Mouse (Mus musculus) thymus, adult 2 months (tissue): ENCODE results near the gene Cpsf6. TPM values are rescaled to one million over a fixed set of nuclear protein-coding genes. Genes with fewer than 3 reads are reported as not detected.

Source experiments
- DNase-seq: peaks from one replicate; pipeline ENCODE4 v3.0.0; 2021
- H3K27ac ChIP-seq: fragments of 200-500 bp; 2 replicates; pipeline ENCODE4 v1.5.1; 2012; ENCODE audit warnings: low read length, control low read depth; ENCODE audit not compliant: control insufficient read depth, insufficient read depth
- H3K27me3 ChIP-seq: fragments of 200-500 bp; 2 replicates; pipeline ENCODE4 v1.6.1; 2012; ENCODE audit warnings: mild to moderate bottlenecking, low read length, moderate library complexity, mixed read lengths; ENCODE audit not compliant: control insufficient read depth, insufficient read depth
- H3K36me3 ChIP-seq: fragments of 200-500 bp; 2 replicates; pipeline ENCODE4 v1.6.1; 2012; ENCODE audit warnings: mild to moderate bottlenecking, low read length, moderate library complexity; ENCODE audit not compliant: control insufficient read depth, insufficient read depth
- H3K4me1 ChIP-seq: fragments of 200-500 bp; replicated peaks from 2 replicates; pipeline ENCODE4 v1.6.1; 2012; ENCODE audit warnings: low read length; ENCODE audit not compliant: control insufficient read depth, insufficient read depth
- H3K4me3 ChIP-seq: fragments of 200-500 bp; 2 replicates; pipeline ENCODE4 v1.5.1; 2012; ENCODE audit warnings: mild to moderate bottlenecking, low read length, control low read depth, moderate library complexity; ENCODE audit not compliant: control insufficient read depth, insufficient read depth
- CTCF ChIP-seq: fragments of 200-500 bp; IDR thresholded peaks from 2 replicates; pipeline ENCODE4 v1.5.1; 2012; ENCODE audit warnings: mild to moderate bottlenecking, control low read depth, low read length, moderate library complexity, borderline replicate concordance; ENCODE audit not compliant: control insufficient read depth, poor library complexity, insufficient read depth; ENCODE audit errors: extremely low read depth
- POLR2A ChIP-seq: fragments of 200-500 bp; IDR thresholded peaks from 2 replicates; pipeline ENCODE4 v1.6.1; 2012; ENCODE audit warnings: mild to moderate bottlenecking, low read length, control low read depth, moderate library complexity; ENCODE audit not compliant: control insufficient read depth, poor library complexity, insufficient read depth; ENCODE audit errors: extremely low read depth
- WGBS: fragments of 180-500 bp; shearing (Covaris S2); methylation state at CpG from one replicate; pipeline ENCODE4 v1.1.7; 2018; 5-methylcytosine and 5-hydroxymethylcytosine counted together
- polyA plus RNA-seq: library from polyadenylated mRNA; depleted of rRNA; stranded (reverse); fragments of >200 nt; gene quantifications from 2 replicates; pipeline ENCODE4 v1.2.3, GENCODE M21; 2012

The Cpsf6 gene
- polyA plus RNA-seq, 1 experiment: 171 TPM

DNA sequence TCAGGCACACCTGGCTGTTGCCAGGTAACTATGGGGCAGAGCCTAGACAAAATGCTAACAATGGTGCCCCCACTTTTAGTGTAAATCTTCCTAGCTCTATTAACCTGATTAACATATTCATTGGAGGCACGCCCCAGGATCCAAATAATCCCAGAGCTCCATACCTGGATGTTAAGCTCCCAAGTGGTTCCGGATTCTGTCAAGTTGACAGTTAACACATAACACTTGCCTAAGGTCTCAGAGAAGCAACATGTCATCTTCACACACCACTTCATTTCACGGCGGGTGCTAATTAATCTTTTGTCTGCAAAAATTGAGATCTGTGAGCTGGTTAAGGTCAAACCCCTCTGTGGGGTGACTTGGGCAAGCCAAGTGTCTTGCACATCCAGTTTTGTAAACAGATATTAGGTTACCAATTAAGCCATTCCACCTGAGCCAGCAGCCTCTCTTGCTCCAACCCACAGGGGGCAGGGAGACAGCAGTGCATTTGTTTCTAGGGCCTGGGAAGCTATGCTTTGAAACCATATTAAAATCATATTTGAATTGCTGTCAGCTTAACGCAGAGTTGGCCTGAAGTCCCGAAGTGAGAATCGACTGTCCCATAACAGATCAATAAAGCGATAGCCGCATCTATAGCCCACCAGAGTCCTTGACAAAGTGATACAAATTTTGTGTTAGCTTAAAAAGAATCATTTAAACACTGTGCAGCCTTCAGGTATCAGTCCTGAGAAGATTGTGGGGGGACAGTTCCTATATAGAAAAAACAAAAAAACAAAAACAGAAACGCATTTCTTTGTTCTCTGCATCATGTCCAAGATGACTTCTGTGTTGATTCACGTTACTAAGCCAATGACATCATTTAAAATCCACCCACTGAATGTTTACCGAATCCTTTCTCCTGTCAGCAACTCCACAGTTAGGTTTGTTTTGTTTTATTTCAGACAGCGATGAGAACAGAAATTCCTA is 34.0 kb upstream of the Cpsf6 start:
- no peaks in the 10 kb centered on the region for H3K27me3 ChIP-seq
- no peak overlapping the region for H3K4me3 ChIP-seq
- no peaks in the 10 kb centered on the region for H3K36me3 ChIP-seq
- TF ChIP-seq CTCF: no peak
- no peak for TF ChIP-seq POLR2A
- H3K4me1 ChIP-seq: peaks cover 16% of the 10 kb centered on the region
- no peak for DNase-seq
- 94% methylated on average over 13 of the region's 13 CpGs for WGBS
- H3K27ac ChIP-seq: no peak overlapping the region

DNA sequence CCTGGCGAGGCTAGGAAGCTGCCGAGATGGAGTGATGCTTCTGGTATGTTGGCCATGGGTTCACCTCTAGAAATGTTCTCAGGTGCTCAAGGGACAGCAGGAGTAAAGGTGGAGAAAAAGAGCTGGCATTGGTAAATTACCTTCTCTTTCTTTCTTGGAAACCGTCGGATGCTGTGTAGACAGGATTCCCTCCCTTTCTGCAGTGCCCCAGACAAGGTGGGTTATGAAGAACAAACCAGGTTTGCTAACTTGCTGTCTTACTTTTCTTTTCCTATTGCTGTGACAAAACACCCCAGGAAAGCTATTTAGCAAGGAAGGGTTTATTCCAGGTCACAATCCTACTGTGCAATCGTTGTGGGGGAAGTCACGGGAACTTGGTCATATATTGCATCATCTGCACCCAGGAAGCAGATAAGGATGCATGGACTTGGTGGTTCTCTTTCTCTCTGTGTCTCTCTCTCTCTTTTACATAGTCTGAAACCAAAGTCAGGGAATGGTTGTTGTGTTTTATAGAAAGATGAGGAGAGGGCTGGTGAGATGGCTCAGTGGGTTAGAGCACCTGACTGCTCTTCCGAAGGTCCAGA is 32.8 kb upstream of the Cpsf6 start:
- TF ChIP-seq CTCF: no peak
- no peak for TF ChIP-seq POLR2A
- H3K4me1 ChIP-seq: peaks cover 4% of the 10 kb centered on the region
- no peaks in the 10 kb centered on the region for H3K36me3 ChIP-seq
- H3K27me3 ChIP-seq: no peaks in the 10 kb centered on the region
- no peak overlapping the region for H3K27ac ChIP-seq
- no peak for DNase-seq
- H3K4me3 ChIP-seq: no peak overlapping the region
- 90% methylated on average over 7 of the region's 7 CpGs for WGBS

DNA sequence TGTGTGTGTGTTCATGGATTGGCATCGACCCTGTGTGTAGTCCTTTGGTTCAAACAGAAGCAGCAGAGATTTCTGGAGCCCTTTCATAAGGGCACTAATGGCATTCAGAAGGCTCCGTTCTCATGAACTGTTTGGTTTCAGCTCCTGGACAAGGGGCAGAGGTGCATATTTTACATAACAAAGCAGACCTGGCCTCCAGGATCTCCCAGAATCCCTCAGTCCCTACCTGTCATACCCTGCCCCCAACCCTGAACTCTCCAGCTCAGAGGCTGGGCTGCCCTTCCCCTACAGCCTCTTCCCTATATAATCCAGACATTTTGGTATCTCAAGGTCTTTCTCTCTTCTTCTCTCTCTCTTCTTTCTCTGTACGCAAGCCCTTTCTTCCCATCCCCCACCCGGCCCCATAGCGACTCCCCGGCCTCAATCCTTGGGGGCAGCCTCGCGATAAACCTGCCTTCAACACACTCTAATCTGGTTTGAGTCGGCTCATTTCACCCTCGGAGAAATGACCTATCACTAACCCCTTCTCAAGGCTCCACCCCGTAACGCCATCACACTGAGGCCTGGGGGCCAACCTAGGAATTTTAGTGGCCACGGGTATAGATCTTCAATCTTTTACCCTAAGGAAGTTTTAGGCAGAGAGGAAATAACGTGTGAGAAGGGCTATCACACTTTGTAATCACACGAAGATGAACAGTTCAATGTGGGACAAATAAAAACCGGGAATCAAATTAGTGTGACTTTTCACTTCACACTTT is 32.1 kb upstream of the Cpsf6 start:
- no peak for DNase-seq
- Histone ChIP-seq H3K4me1 (no peaks in the 10 kb centered on the region), H3K4me3 (no peak overlapping the region), H3K27ac (no peak overlapping the region), H3K27me3 (no peaks in the 10 kb centered on the region), H3K36me3 (no peaks in the 10 kb centered on the region)
- WGBS: 89% methylated on average over 16 of the region's 16 CpGs
- TF ChIP-seq CTCF (no peak), POLR2A (no peak)

DNA sequence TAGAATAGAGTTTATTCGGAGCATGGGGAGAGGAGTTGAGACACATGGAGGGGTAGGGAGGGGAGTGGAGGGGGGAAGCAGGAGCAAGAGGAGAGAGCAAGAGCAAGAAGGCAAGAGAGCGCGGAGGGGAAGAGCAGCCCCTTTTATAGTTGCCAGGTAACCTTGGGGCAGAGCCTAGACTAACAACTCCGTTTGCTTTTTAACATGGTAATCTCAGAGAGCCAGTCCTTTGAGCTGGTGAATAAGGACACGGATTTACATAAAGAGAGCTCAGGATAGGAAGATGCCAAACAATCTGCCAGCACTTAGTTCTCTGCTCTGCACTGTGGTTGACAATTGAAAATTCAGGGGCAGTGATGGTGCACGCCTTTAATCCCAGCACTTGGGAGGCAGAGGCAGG is 31.3 kb upstream of the Cpsf6 start:
- DNase-seq: no peak
- no peak for TF ChIP-seq CTCF
- TF ChIP-seq POLR2A: no peak
- Histone ChIP-seq H3K4me3 (no peak overlapping the region), H3K4me1 (no peaks in the 10 kb centered on the region), H3K27me3 (no peaks in the 10 kb centered on the region), H3K27ac (no peak overlapping the region), H3K36me3 (no peaks in the 10 kb centered on the region)
- 93% methylated on average over 6 of the region's 6 CpGs for WGBS

DNA sequence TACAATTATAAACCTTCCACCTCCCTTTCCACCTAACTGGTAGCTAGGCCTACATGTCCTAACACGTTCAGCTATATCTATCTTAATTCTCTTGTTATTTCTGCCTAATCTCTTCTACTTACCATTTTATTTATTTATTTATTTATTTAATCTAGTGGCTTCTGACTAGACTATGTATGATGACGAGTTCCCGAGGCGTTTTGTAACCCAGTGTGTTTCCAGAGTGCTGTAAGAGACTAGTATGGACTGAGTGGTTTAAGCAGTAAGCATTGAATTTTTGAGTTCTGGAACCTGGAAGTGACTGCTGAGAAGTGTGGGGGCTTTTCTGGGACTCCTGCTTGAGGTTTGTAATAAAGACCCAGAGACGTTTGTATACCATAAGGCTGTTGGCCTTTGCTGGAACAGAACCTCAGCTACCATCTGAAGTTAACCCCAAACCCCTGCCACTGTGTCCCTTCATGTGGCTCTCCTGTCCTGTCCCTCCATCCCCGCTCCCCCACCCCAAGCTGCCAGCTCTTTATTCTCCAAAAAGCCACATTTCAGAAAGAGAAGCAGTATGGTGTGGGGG is 30.8 kb upstream of the Cpsf6 start:
- no peaks in the 10 kb centered on the region for H3K4me1 ChIP-seq
- H3K27me3 ChIP-seq: no peaks in the 10 kb centered on the region
- WGBS: 86% methylated on average over 6 of the region's 6 CpGs
- DNase-seq: no peak
- H3K27ac ChIP-seq: no peak overlapping the region
- no peak overlapping the region for H3K4me3 ChIP-seq
- TF ChIP-seq POLR2A (no peak), CTCF (no peak)
- no peaks in the 10 kb centered on the region for H3K36me3 ChIP-seq
